Mouse (Mus musculus) cerebellum, postnatal 4 days (tissue): ENCODE measurements around the gene Kiz.
A peak's percentile ranks its signal among the peaks of the same experiment; 100 is the strongest.

Experiments
- DNase-seq, 2 experiments: peaks; one replicate each; pipeline ENCODE4 v3.0.0; 2022; ENCODE audit warnings: low spot score in 2 of 2, mixed read lengths in 1 of 2

The Kiz gene

GRCm38 (mm10) chr2:146855599-146856039 lies at the start of gene Kiz:
Kiz (plus strand) TSS chr2:146855864.
- DNase-seq = peak; percentile 82 to 93

- DNase-seq = no peak
These were observed 45.9 kb upstream of the Kiz start for GRCm38 (mm10) chr2:146809706-146810256.

- no peak for DNase-seq
These were observed 45.0 kb upstream of the Kiz start for GRCm38 (mm10) chr2:146810695-146811094.

GRCm38 (mm10) chr2:146814978-146815377 lies 40.7 kb upstream of the Kiz start:
- no peak for DNase-seq

GRCm38 (mm10) chr2:146819065-146819464 lies 36.6 kb upstream of the Kiz start:
- no peak for DNase-seq

GRCm38 (mm10) chr2:146823483-146823951 lies 32.1 kb upstream of the Kiz start:
- no peak for DNase-seq

GRCm38 (mm10) chr2:146824043-146824442 lies 31.6 kb upstream of the Kiz start:
- no peak for DNase-seq

GRCm38 (mm10) chr2:146828006-146828405 lies 27.7 kb upstream of the Kiz start:
- DNase-seq = no peak

- DNase-seq = no peak
These were observed 22.2 kb upstream of the Kiz start for GRCm38 (mm10) chr2:146833222-146834063.

- no peak for DNase-seq
These were observed 21.7 kb upstream of the Kiz start for GRCm38 (mm10) chr2:146834064-146834313.

- no peak for DNase-seq
These were observed 21.1 kb upstream of the Kiz start for GRCm38 (mm10) chr2:146834314-146835201.

- no peak for DNase-seq
These were observed 20.2 kb upstream of the Kiz start for GRCm38 (mm10) chr2:146835241-146835990.

GRCm38 (mm10) chr2:146836246-146836645 lies 19.4 kb upstream of the Kiz start:
- no peak for DNase-seq

GRCm38 (mm10) chr2:146836871-146837550 lies 18.7 kb upstream of the Kiz start:
- no peak for DNase-seq

- no peak for DNase-seq
These were observed 18.0 kb upstream of the Kiz start for GRCm38 (mm10) chr2:146837653-146838052.

- no peak for DNase-seq
These were observed 16.9 kb upstream of the Kiz start for GRCm38 (mm10) chr2:146838596-146839302.

- no peak for DNase-seq
These were observed 16.2 kb upstream of the Kiz start for GRCm38 (mm10) chr2:146839303-146840030.

- DNase-seq = no peak
These were observed 7.8 kb upstream of the Kiz start for GRCm38 (mm10) chr2:146847863-146848262.

GRCm38 (mm10) chr2:146856120-146856519 lies 456 bp downstream of the Kiz start:
- DNase-seq = no peak

- DNase-seq = no peak
These were observed 1.2 kb downstream of the Kiz start for GRCm38 (mm10) chr2:146856853-146857252.
